Mouse (Mus musculus) common myeloid progenitor, adult 5-6 weeks (primary cell): ENCODE results near the gene Ppp1r27. TPM values are rescaled to one million over a fixed set of nuclear protein-coding genes. Genes with fewer than 3 reads are reported as not detected.
"Not testable (repeated sequence)": the region's sequence is repeated elsewhere in the genome, so short reads cannot be mapped to it uniquely, and the experiment has no call there.

Source experiments
- ATAC-seq: replicated peaks from 2 replicates; pipeline ENCODE4 v1.8.0; 2016; ENCODE audit warnings: low read depth, mild to moderate bottlenecking, moderate TSS enrichment, inconsistent platforms; ENCODE audit not compliant: poor library complexity, severe bottlenecking
- total RNA-seq: library from RNA; stranded (forward); fragments of 200-1000, 187-1606 nt; gene quantifications from 2 replicates; pipeline ENCODE4 v1.2.3, GENCODE M21; 2017

The Ppp1r27 gene
- total RNA-seq, 1 experiment from 2014 or later = not detected

GRCm38 (mm10) chr11:120576365-120576981, 25.5 kb upstream of the Ppp1r27 start:
- no peak for ATAC-seq

GRCm38 (mm10) chr11:120575940-120576339, 25.0 kb upstream of the Ppp1r27 start:
- no peak for ATAC-seq

GRCm38 (mm10) chr11:120575046-120575445, 24.1 kb upstream of the Ppp1r27 start:
- ATAC-seq = no peak

- ATAC-seq = no peak
Measured at GRCm38 (mm10) chr11:120574278-120574600, 23.3 kb upstream of the Ppp1r27 start.

- no peak for ATAC-seq
Measured at GRCm38 (mm10) chr11:120573585-120574277, 22.8 kb upstream of the Ppp1r27 start.

- peak; percentile 83 for ATAC-seq
Measured at GRCm38 (mm10) chr11:120572752-120573584, 22.0 kb upstream of the Ppp1r27 start, which contains the start of gene P4hb. Gene P4hb, minus strand, starts transcription at chr11:120573253.

DNA sequence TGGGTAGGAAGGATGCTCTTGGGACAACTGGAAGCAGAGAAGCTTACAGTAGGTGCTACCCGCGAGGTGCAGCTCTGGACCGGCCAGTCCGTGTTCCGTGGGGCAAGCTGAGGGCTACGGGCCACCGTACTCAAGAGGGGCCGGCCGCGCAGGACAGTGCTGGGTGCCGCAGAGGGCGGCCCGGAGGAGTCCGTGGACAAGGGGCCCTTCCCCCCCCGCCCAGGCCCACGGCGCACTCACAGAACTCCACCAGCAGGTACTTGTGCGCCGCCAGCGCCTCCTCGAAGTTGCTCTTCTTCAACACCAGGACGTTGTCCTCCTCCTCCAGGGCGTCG, 21.5 kb upstream of the Ppp1r27 start:
- no peak for ATAC-seq

GRCm38 (mm10) chr11:120571754-120572416, 21.0 kb upstream of the Ppp1r27 start:
- ATAC-seq = no peak

DNA sequence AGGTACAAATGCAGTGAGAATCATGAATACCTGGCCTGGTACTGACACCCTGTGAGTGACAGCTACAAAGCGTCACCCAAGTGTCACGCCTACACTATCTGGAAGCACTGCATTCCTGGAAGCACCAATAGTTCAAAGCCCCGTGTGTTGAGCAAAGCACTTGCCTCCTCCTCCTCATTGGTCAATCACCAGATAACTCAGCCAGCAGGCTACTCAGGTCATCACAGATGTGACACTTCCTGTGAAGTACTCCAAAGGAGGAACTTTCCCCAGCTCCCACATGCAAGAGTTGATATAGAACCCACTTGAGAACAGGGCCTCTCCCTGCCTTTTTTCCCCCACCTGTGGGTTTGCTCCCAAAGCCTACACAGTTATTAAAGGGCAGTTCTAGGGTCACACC, 20.2 kb upstream of the Ppp1r27 start:
- no peak for ATAC-seq

DNA sequence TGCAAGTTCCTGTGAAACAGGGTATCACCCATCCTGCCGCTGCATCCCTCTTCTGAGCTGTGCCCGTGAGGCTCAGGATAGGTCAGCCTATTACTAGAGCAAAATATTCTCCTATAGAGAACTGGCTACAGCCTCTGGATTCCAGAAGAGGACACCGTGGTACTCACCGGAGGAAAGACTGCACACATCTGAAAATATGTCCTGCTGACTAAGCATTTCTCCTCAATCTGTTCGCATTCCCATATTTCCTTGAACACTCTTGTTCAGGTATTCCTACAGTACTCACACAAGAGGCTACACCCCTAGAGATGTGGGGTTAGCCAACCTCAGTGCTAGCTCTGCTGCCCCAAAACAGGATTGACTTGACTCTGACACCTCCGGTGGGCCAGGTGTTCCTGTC, 17.4 kb upstream of the Ppp1r27 start:
- ATAC-seq = no peak

GRCm38 (mm10) chr11:120565114-120565513, 14.2 kb upstream of the Ppp1r27 start:
- ATAC-seq = no peak

- ATAC-seq = no peak
Measured at GRCm38 (mm10) chr11:120562949-120563348, 12.0 kb upstream of the Ppp1r27 start.

DNA sequence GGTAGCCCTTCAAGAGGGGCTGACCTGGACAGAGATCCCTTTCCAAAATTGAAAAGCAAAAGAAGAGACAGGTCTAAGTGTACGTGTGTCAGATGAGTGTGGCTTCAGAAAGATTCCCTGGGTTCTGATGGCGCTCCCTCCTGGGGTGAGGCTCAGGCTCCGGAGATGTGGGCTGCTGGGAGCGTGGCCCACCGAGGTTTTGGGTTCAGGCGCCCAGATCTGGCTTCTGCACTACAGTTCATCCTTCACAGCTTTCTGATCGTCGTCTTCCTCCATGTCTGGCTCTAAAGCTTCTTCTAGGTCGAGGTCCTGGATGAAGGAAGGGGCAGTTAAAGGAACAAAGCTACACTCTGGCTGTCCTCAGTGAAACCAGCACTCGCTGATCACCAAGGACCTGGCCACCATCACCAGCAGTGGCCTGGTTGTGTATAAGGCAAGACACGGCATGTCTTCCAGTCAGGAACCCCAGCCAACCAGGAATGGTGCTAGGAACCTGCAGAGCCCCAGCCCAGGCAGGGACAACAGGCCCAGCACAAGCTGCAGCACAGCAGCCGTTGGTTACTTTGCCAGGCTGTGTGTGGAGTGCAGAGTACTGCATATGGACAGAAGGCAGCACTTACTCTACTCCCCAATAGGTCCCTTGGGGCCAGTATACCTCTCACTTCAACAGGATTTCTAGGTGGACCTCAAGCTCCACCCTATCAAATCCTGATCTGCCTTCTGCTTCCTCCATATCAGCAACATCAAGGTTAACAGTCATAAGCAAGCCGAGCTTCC, 10.2 kb upstream of the Ppp1r27 start:
- ATAC-seq = no peak

- not testable (repeated sequence) for ATAC-seq
Measured at GRCm38 (mm10) chr11:120558843-120559242, 7.9 kb upstream of the Ppp1r27 start.

DNA sequence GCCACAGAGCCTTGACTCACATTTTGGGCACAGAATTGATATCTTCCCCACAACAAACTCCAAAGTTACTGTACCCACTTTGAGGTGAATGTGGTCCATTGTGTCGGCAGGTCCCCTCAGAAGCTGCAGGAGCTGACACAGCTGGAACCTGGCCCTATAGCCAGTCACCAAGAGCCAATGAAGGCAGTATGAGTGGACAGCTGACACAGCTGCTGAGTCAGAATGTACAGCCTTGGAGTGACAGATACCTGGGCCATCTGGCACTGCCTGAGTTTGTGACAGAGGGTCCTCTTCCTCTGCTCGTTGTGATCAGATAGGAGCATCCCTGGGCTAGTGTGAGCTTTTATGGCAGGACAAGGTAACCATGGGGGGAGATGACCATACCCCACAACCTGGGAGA, 4.3 kb upstream of the Ppp1r27 start:
- ATAC-seq = no peak

DNA sequence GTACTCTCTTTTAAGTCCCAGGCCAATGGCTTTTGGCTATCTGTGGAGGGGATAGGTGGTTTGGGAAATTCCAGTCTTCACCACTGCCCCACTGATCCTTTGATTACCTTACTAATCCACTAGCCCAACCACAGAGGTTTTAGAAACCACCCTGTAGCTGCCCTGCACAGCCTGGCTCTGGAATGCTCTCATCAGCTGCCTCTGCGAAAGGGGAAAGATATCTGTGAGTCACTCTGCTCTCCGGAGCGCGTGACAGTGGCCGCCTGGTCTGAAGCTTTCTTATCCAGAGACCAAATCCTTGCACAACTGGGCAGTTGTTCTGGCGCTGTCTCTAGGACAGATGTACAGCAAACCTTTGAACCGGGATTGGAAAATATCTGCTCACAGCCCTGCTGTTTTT, 3.9 kb upstream of the Ppp1r27 start:
- no peak for ATAC-seq

DNA sequence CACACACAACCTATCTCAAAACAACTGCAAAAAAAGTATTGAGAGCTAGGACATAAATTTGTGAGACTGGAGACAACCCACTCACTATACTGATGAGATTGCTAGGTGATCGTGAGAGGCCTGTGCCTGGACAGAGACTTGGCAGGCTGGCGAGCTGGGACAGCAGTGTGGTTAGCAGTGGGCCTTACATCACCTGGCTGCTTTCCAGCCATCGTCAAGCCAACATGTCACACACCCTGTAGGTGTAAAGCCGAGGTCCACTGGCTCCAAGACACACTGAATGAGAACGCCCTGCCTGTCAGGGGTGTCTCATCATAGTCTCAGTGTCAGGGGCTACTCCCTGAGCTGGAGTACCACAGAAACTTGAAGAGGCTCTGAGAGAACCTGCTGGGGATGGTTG, 1.8 kb upstream of the Ppp1r27 start:
- ATAC-seq = no peak

- ATAC-seq = no peak
Measured at GRCm38 (mm10) chr11:120549986-120550809, 734 bp downstream of the Ppp1r27 start.
